Mouse (Mus musculus) heart, embryonic 10.5 days (tissue): ENCODE results near the gene Arhgap31. TPM values are rescaled to one million over a fixed set of nuclear protein-coding genes. Genes with fewer than 3 reads are reported as not detected.

ENCODE experiments used
- DNase-seq: peaks from one replicate; pipeline ENCODE4 v3.0.0-alpha.2; 2017; ENCODE audit warnings: low spot score
- H3K27ac ChIP-seq: fragments of 300-500 bp; sonication (generic); 2 replicates; pipeline ENCODE4 v1.5.1; 2016; ENCODE audit warnings: mild to moderate bottlenecking
- H3K27me3 ChIP-seq: fragments of 300-500 bp; sonication (generic); 2 replicates; pipeline ENCODE4 v1.6.1; 2016; ENCODE audit warnings: mild to moderate bottlenecking; ENCODE audit not compliant: poor library complexity, insufficient read depth, severe bottlenecking
- H3K36me3 ChIP-seq: fragments of 300-500 bp; sonication (generic); 2 replicates; pipeline ENCODE4 v1.6.1; 2016; ENCODE audit warnings: mild to moderate bottlenecking, moderate library complexity
- H3K4me1 ChIP-seq: fragments of 300-500 bp; sonication (generic); 2 replicates; pipeline ENCODE4 v1.6.1; 2016; ENCODE audit warnings: mild to moderate bottlenecking
- H3K4me3 ChIP-seq: fragments of 300-500 bp; sonication (generic); 2 replicates; pipeline ENCODE4 v1.5.1; 2016; ENCODE audit warnings: mild to moderate bottlenecking, moderate library complexity
- H3K9me3 ChIP-seq: fragments of 300-500 bp; sonication (generic); 2 replicates; pipeline ENCODE4 v1.6.1; 2016; ENCODE audit warnings: mild to moderate bottlenecking, moderate library complexity
- WGBS: fragments of 180-500 bp; shearing (Covaris S2); methylation state at CpG from one replicate; pipeline ENCODE4 v1.1.7; 2016; 5-methylcytosine and 5-hydroxymethylcytosine counted together
- polyA plus RNA-seq: library from polyadenylated mRNA; unstranded; fragments of >200 nt; fragmentation: Nextera tagmentation; extraction: Ambion mirVana; gene quantifications from 2 replicates; pipeline ENCODE4 v1.2.1, GENCODE M21; 2016

Arhgap31 gene
- polyA plus RNA-seq, 1 experiment from 2014 or later, result 27.7 TPM

DNA sequence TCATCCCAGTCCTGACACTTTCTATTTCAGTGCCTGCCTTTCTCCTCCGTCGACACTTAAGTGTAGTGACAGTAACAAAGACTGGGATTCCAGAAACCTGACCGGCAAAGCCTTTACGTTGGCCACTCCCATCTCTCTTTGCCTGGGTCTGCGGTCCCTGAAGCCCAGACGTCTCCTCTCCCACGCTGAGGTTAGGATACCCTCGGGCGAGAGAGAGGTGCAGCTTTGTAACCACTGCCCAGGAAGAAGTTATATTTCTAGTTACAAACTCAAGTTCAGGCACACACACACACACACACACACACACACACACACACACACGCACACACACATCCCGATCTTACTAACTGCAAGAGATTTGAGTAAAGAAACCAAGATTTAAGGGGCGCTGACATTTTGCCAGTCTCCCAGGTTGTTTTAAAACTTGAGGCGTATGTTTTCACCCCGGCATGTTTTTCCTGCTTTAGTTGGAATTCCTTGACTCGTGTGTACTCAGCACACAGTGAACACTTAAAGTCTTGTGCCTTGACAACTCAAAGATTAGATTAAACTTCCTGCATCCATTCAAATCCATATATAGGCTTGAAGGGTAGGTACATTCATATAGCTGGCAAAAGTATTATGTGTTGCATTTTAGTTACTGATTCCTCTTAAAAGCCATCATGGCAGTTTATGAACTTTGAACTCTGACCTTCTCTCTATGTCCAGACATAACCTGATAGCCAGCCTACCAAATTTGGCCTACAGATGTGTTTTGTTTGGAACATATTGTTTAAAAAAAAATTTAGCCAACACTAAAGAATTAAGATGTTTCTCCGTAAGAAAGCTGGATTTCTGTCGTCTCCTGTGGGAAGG is 557 bp upstream of the Arhgap31 start:
- H3K9me3 ChIP-seq, result no peaks in the 10 kb centered on the region
- H3K36me3 ChIP-seq, result peaks cover 13% of the 10 kb centered on the region; the same call in 1 of the 2 replicates
- DNase-seq, result no peak
- peak overlapping the region; percentile 99 for H3K27ac ChIP-seq
- H3K27me3 ChIP-seq, result no peaks in the 10 kb centered on the region
- peak overlapping the region; percentile 89 for H3K4me3 ChIP-seq
- peaks cover 36% of the 10 kb centered on the region for H3K4me1 ChIP-seq
- 16% methylated on average over 17 of the region's 17 CpGs for WGBS

DNA sequence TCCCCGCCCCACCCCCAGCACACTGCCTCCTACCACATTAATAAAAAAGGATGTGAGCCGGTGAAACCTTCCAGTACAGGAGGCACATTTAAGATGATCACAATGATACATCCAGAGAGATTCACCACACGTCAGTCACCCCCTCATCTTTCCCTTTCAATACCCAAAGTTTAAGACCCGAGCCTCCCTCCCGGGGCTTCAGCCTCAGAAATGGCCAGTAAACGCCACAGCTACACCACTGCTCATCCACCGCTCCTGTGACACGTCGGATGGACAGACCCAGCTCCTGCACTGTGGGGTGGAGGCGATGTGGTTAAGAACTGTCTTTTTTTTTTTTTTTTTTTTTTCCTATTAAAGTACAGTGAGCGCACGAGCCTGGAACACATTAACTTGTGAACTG is 969 bp downstream of the Arhgap31 start:
- peak overlapping the region; percentile 99 for H3K27ac ChIP-seq
- 3% methylated on average over 12 of the region's 12 CpGs for WGBS
- no peaks in the 10 kb centered on the region for H3K27me3 ChIP-seq
- peak; percentile 80 for DNase-seq
- H3K36me3 ChIP-seq, result peaks cover 13% of the 10 kb centered on the region; the same call in 1 of the 2 replicates
- H3K4me1 ChIP-seq, result peaks cover 51% of the 10 kb centered on the region
- H3K9me3 ChIP-seq, result no peaks in the 10 kb centered on the region
- H3K4me3 ChIP-seq, result peak overlapping the region; percentile 89

DNA sequence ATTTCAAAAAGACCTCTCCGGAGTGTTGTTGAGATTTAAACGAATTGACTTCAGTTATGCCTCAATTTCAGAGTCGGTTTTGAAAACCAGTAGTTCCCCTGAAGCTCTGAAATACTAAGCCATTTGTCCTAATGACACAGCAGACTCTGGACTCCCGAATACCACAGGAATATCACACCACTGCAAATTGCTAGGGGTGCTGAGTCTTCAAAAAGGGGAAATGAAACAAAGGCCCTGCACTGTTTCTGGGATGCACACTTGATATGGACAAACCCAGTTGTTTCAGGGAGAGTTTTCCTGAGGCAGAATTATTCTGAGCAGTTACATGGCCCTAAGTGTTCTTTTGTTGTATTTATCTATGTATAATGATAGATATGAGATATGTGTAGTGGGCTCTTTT is 1.8 kb downstream of the Arhgap31 start:
- Histone ChIP-seq H3K4me3 (peak overlapping the region; percentile 89), H3K36me3 (peaks cover 17% of the 10 kb centered on the region; the same call in 1 of the 2 replicates), H3K27me3 (no peaks in the 10 kb centered on the region), H3K4me1 (peaks cover 59% of the 10 kb centered on the region), H3K27ac (peak overlapping the region; percentile 99), H3K9me3 (no peaks in the 10 kb centered on the region)
- 45% methylated on average over 4 of the region's 4 CpGs for WGBS
- DNase-seq, result no peak

DNA sequence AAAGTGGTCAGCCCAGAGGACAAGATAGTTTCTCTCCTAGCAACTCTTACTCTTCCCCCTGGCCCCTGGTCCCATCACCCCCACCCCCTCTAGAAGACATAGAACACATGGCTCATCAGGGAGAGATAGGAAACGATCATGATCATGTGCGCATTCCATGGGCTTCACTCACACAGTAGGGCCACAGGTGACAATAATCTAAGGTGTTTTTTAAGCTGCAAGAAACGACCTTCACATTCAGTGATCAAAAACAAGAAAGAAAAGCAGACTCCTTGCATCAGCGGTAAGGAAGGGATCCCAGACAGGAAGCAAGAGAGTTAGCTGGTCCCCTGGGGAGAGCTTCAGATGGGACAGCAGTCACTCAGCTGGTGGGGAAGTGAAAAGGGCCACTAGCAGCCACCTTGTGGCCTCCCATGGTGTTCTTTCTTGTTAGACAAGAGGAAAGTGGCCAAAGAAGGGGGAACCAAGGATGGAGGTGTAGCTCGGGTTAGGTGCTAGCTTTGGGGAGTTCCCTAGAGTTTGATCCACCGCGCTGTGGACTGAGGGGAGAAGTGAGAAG is 4.0 kb downstream of the Arhgap31 start:
- no peak for DNase-seq
- Histone ChIP-seq H3K36me3 (peaks cover 19% of the 10 kb centered on the region; the same call in 1 of the 2 replicates), H3K4me1 (peaks cover 71% of the 10 kb centered on the region), H3K27ac (peak overlapping the region; percentile 56; the same call in 1 of the 2 replicates), H3K4me3 (peak overlapping the region; percentile 89; the same call in 1 of the 2 replicates), H3K9me3 (no peaks in the 10 kb centered on the region), H3K27me3 (no peaks in the 10 kb centered on the region)
- WGBS, result 45% methylated on average over 7 of the region's 7 CpGs

DNA sequence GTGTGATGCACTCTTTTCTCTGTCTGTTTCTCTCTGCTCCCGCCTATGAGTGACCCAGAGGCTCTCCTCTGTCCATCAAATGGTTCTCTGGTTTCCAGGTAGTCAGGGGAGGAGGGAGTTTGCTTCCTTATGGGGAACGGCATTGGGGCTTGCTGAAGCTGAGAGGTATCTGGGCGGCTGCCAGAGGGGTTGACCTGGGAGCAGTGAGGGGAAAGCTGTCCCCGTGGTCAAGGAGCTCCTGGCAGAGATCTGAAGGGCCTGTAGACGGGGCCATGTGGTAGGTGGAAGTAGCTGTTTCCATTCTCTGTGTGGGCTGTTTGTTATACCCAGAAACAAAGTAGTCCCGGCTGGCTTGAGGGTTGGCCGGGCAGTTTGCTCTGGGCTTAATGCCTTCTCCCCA is 6.3 kb downstream of the Arhgap31 start:
- H3K4me1 ChIP-seq, result peaks cover 81% of the 10 kb centered on the region
- peak overlapping the region; percentile 56; the same call in 1 of the 2 replicates for H3K27ac ChIP-seq

DNA sequence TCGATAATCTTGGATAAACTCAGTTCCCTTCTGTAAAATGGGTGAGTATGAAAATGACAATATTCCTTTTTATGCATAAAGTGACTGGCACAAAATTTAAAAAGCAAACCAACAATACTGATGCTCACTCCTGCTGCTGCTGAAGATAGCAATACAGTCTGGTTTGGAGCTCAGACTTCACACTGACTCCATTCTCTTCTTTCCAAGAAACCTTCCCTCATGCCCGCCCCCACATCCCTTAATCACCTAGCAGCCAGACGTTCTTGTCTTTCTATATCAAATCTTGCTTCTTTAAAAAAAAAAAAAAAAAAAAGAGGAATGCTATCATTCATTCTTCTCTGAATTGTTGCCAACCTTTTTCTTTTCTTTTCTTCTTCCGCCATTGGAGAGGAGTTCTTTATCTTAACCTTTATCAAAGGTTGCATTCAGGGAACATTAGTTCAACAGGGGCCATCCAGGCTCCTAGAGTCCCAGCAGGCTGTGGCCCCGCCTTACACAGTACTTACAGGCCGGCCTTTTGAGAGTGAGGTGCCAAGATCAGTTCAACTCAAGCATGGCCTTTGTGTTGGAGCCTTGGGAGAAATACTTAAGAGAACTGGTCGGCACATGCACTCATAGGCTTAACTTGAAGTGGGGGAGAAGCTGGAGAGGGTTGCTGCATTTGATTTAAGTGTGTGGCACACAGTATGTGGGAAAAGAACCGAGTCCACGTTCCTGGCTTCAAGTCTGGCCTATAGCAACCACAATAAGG is 7.4 kb downstream of the Arhgap31 start:
- Histone ChIP-seq H3K4me1 (peaks cover 89% of the 10 kb centered on the region), H3K9me3 (no peaks in the 10 kb centered on the region), H3K27ac (peak overlapping the region; percentile 56), H3K4me3 (no peak overlapping the region), H3K27me3 (no peaks in the 10 kb centered on the region), H3K36me3 (peaks cover 19% of the 10 kb centered on the region; the same call in 1 of the 2 replicates)
- no peak for DNase-seq
- WGBS, result 64% methylated on average over 9 of the region's 9 CpGs

More for the DNA sequence above, 6.3 kb downstream of the Arhgap31 start:
- H3K4me3 ChIP-seq, result 0 out of 2 replicates have a peak overlapping the region, but pooled peaks have one; percentile 12
- no peak for DNase-seq
- no peaks in the 10 kb centered on the region for H3K9me3 ChIP-seq
- peaks cover 19% of the 10 kb centered on the region; the same call in 1 of the 2 replicates for H3K36me3 ChIP-seq
- H3K27me3 ChIP-seq, result no peaks in the 10 kb centered on the region
- 46% methylated on average over 7 of the region's 7 CpGs for WGBS

DNA sequence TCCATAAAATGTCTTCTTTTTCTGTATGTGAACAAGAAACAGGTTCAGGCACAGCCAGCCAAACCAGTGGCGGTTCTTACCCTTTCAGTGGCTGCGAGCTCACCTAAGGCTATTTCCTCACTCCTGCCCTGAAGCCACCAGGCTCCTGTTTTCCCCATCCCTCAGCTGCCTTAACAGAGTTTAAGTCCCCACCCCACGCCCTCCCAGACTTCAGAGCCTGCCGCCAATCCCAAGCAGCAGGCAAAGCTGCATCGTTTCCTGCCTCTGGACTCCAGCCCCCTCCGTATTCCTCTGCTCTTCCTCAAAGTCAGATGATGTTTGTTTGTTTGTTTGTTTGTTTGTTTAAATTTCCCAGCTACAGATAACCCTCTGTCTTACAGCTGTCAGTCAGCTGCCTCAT is 9.6 kb downstream of the Arhgap31 start:
- DNase-seq, result no peak
- Histone ChIP-seq H3K9me3 (no peaks in the 10 kb centered on the region), H3K27ac (0 out of 2 replicates have a peak overlapping the region, but pooled peaks have one; percentile 2), H3K4me1 (peaks cover 82% of the 10 kb centered on the region), H3K4me3 (no peak overlapping the region), H3K27me3 (no peaks in the 10 kb centered on the region), H3K36me3 (peaks cover 15% of the 10 kb centered on the region)
- WGBS, result 25% methylated on average over 6 of the region's 6 CpGs

DNA sequence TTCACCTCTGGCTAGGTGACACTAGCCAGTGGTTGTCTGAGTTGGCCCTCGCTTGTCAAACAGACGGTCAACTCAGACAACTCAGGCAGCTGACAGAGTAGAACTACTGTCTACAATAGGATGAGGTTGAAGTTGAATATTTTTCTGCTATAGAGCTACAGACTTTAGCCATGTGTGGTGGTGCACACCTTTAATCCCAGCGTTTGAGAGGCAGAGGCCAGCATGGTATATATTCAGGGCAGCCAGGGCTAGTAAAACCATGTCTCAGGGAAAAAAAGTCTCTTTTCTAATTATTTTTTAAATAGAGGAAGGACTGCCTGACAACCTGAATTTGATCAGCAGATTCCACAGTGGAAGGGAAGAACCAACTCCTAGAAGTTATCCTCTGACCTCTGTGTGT is 10.8 kb downstream of the Arhgap31 start:
- H3K36me3 ChIP-seq, result peaks cover 15% of the 10 kb centered on the region
- peak overlapping the region; percentile 75 for H3K27ac ChIP-seq
- H3K9me3 ChIP-seq, result no peaks in the 10 kb centered on the region
- H3K4me1 ChIP-seq, result peaks cover 77% of the 10 kb centered on the region
- WGBS, result 66% methylated on average over 3 of the region's 3 CpGs
- no peaks in the 10 kb centered on the region for H3K27me3 ChIP-seq
- peak overlapping the region; percentile 29 for H3K4me3 ChIP-seq
- DNase-seq, result no peak

DNA sequence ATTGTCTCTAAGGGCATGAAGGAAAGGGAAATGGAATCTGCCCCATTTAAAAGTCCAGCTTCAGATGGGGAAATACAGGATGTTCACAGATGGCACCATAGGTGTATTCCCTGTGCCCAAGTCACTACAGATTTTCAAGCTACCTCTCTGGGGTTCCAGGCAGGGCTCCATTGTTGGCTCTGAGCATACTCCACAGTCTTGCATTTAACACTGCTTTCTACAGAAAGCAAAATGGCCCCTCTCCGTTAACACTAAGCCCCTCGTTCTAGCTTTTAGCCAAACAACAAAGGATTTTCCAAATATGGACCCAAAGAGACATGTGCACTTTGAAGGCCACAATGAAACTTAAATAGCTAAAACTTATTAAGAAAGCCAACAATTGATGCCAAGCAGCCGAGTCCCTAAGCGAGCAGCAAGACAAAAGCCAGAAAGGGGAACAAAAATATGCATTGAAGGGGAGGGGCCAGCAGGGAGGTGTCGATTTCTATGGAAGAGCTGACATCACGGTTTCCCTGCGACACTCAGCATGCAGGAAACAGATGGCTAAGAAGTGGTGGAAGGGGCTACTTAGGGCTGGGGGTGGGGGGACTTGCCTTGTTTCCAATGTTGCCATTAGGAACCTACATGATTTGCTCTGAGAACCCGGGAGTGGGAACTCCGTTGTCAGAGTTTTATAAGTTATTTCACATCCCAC is 11.4 kb downstream of the Arhgap31 start:
- H3K4me1 ChIP-seq, result peaks cover 70% of the 10 kb centered on the region
- H3K36me3 ChIP-seq, result peaks cover 14% of the 10 kb centered on the region
- no peaks in the 10 kb centered on the region for H3K27me3 ChIP-seq
- peak overlapping the region; percentile 75 for H3K27ac ChIP-seq
- H3K9me3 ChIP-seq, result no peaks in the 10 kb centered on the region
- WGBS, result 36% methylated on average over 9 of the region's 9 CpGs
- peak; percentile 83 for DNase-seq
- H3K4me3 ChIP-seq, result peak overlapping the region; percentile 29

DNA sequence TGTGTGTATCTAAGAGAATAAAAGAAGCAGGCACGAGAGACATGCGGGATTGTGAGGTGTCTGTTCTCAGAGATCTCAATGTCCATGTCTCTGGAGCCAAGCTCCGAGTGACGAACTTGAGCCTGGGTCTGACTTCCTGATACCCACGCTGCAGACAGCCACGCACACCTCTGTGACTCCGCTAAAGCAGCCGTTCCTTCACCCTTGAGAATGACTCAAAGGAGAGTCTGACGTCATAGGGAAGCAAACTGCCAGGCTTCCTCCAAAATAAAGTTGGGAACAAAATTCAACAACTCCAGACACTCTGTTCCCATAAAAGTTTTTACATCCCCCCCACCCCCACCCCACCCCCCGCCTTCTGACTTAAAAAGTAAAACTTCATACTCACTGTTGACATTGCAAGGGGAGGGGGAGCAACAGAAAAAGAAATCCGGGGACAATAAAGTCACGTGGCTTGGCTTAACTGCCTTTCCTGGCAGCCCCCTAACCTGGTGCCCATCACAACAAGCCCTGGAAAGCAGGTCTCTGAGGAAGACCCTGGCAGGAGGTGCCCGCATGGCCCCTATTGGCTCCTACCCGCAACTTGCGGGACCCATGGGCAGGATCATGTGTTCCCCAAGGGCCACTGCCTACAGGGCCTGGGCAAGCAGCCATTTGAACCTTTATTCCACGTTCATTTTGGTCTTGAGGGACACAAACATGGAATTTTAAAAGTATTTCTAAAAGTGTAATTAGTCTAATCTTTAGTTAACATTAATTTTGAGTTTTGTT is 12.5 kb downstream of the Arhgap31 start:
- no peaks in the 10 kb centered on the region for H3K9me3 ChIP-seq
- peaks cover 62% of the 10 kb centered on the region for H3K4me1 ChIP-seq
- WGBS, result 59% methylated on average over 16 of the region's 16 CpGs
- 0 out of 2 replicates have a peak overlapping the region, but pooled peaks have one; percentile 2 for H3K4me3 ChIP-seq
- H3K27me3 ChIP-seq, result no peaks in the 10 kb centered on the region
- H3K36me3 ChIP-seq, result peaks cover 12% of the 10 kb centered on the region
- DNase-seq, result no peak
- peak overlapping the region; percentile 53 for H3K27ac ChIP-seq

DNA sequence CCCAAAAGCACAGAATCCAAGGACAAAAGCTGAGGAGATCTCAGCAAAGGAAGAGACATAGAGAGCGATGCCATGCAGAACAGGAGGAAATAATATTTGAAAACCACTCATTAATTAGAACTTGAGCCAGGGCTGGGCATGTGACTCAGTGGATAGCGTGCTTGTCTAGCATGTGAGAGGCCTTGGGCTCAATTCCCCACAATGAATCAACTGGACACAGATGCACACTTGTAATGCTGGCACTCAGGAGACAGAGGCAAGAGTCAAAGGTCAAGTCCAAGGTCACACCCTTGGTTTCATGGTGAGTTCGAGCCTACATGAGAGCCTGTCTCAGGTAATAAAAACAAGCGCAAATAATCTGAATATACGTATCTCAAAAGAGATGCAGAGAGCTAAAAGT is 15.5 kb downstream of the Arhgap31 start:
- Histone ChIP-seq H3K9me3 (no peaks in the 10 kb centered on the region), H3K36me3 (peaks cover 33% of the 10 kb centered on the region), H3K27ac (no peak overlapping the region), H3K4me1 (peaks cover 43% of the 10 kb centered on the region), H3K27me3 (no peaks in the 10 kb centered on the region), H3K4me3 (no peak overlapping the region)
- WGBS, result 91% methylated on average over 5 of the region's 5 CpGs
- no peak for DNase-seq
